Mouse (Mus musculus): ENCODE results near the gene Nelfe.

DNA sequence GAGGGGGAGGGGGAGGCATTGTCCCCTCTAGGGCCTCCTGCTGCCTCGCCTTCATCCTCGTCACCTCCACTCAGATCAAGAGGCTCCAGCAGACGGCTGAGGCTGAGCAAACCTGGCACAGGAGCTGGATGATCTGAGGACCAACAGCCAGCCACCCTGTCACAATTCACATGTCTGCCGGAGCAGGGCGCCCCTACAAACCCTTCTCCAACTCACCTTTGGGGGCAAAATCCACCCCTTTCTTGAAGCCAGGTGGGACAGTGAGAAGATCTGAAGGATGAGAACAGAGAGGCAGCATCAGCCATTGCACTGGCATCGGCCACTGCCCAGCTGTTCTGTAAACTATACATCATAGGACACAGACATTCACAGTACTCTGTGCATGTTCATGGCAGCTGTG lies 3.0 kb upstream of the Nelfe start:
- no peak for TF ChIP-seq CTCF (conservative IDR thresholded peaks at IDR 0.05; ENCODE audit: low read length)
- no peak for TF ChIP-seq NANOG (IDR thresholded peaks at IDR 0.05; ENCODE audit: borderline replicate concordance, low read length)
- no peak for TF ChIP-seq POU5F1 (IDR thresholded peaks at IDR 0.05; ENCODE audit: borderline replicate concordance, low read length)

Measured in E14TG2a.4 (cell line).